Mouse (Mus musculus): ENCODE results near the gene Nvl. TPM values are rescaled to one million over a fixed set of nuclear protein-coding genes. Genes with fewer than 3 reads are reported as not detected.

Nvl gene
- 28.9 TPM for polyA plus RNA-seq (2017; shearing (Covaris generic))

DNA sequence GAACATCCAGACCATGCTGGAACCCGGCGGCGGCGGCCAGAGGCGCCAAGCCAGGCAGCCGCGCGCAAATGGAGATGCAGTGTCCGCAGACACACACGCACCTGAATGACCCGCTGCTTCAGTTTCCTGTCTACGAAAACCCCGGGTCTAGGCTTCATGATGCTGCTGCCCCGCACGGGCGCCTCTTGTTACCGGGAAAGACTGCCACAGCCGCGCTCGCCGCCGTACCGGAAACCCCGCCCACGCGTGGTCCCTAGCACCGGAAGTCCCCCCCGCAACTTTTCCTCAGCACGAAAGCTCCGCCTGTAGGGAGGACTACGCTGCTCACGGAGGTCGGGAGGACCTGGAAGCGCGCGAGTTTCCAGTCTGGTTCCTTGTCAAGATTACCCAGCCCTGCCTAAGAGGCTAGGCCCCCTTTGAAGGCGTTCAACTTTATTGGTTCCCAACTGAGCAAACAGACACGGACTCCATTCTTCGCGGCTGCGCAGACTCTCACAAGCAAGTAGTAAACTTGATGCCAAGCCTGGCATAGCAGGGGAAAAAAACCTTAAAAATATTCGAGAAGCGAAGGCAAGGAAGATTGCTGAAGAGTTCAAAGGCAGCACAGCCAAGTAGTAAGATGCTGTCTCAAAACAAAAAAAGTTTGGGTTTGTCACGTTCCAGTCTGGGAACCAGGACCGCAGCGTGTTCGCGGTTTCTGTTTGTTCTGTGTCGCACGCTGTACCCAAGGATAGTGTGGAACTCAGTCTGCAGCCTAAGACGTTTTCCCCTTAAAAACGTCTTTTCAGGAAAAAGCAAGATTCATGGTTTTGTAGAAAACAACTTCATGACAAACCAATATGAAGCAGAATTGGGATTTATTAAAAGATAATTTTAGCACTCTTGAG, at the start of gene Nvl, which contains the start of gene Cnih4:
Gene Nvl (minus strand): TSS at position 255 of the 887 bp plus-strand sequence.
Gene Cnih4 (plus strand): TSS at position 744 of the 887 bp plus-strand sequence.

DNA sequence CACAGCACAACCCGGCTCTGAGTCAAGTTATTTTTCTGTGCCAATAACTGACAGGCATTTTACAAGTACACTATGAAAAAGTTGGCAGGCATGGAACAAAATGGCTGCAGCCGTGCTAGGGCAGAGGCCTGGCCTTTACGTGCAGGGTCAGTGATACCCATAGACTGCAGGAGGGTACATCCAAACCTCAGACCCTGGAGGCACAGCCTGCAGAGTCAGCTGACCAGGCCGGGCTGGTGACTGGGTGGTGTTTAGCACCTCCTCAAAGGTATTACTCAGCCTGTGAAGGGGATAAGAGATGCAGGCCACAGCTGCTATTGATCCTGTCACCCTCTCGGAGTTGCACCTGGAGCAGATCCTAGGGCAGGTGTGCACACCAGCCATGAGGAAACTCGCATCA, 93.1 kb downstream of the Nvl start, which contains the start of gene 9130409I23Rik:
Gene 9130409I23Rik (plus strand): TSS at position 301 of the 400 bp plus-strand sequence.

Other genes with a start within 250 kb of the Nvl start
- 94.9 TPM for gene Pycr2, start 239.9 kb downstream of the Nvl start, polyA plus RNA-seq (2017; shearing (Covaris generic))
- 0.29 TPM for gene Lefty1, start 209.2 kb downstream of the Nvl start, polyA plus RNA-seq (2017; shearing (Covaris generic))
- 45.8 TPM for gene Tmem63a, start 201.9 kb downstream of the Nvl start, polyA plus RNA-seq (2017; shearing (Covaris generic))
- 347 TPM for gene Ephx1, start 123.3 kb downstream of the Nvl start, polyA plus RNA-seq (2017; shearing (Covaris generic))
- gene 9130409I23Rik, start 93.0 kb downstream of the Nvl start, polyA plus RNA-seq (2017; shearing (Covaris generic)): not detected
- 67.6 TPM for gene Cnih4, start 489 bp upstream of the Nvl start, polyA plus RNA-seq (2017; shearing (Covaris generic))
- gene Wdr26, start 67.8 kb upstream of the Nvl start, polyA plus RNA-seq (2017; shearing (Covaris generic)): 51.8 TPM
- 0.08 TPM for gene Cnih3, start 208.4 kb upstream of the Nvl start, polyA plus RNA-seq (2017; shearing (Covaris generic))